Mouse (Mus musculus) liver, embryonic 16.5 days (tissue): ENCODE results near the gene Stxbp3. TPM values are rescaled to one million over a fixed set of nuclear protein-coding genes. Genes with fewer than 3 reads are reported as not detected.

Source experiments
- ATAC-seq: fragments of 200-750 bp; cut with Nextera tagmentation; 2 replicates; pipeline ENCODE4 v1.8.0; 2017; ENCODE audit warnings: low read depth, mild to moderate bottlenecking, moderate number of reproducible peaks, moderate library complexity
- H3K27ac ChIP-seq: fragments of 300-500 bp; sonication (generic); 2 replicates; pipeline ENCODE4 v1.5.1; 2014; ENCODE audit warnings: mild to moderate bottlenecking, low read length
- H3K27me3 ChIP-seq: fragments of 300-500 bp; sonication (generic); 2 replicates; pipeline ENCODE4 v1.6.1; 2014; ENCODE audit warnings: low read depth, low read length, mixed read lengths; ENCODE audit not compliant: control insufficient read depth, insufficient read depth
- H3K36me3 ChIP-seq: fragments of 300-500 bp; sonication (generic); 2 replicates; pipeline ENCODE4 v1.6.1; 2014; ENCODE audit warnings: mild to moderate bottlenecking; ENCODE audit not compliant: control insufficient read depth, insufficient read depth
- H3K4me1 ChIP-seq: fragments of 300-500 bp; sonication (generic); 2 replicates; pipeline ENCODE4 v1.6.1; 2014; ENCODE audit warnings: low read depth, low read length, mixed read lengths; ENCODE audit not compliant: control insufficient read depth
- H3K4me2 ChIP-seq: fragments of 300-500 bp; sonication (generic); 2 replicates; pipeline ENCODE4 v1.6.1; 2014; ENCODE audit warnings: low read depth, low read length, mixed read lengths
- H3K4me3 ChIP-seq: fragments of 300-500 bp; sonication (generic); 2 replicates; pipeline ENCODE4 v1.5.1; 2014; ENCODE audit warnings: low read depth, mild to moderate bottlenecking, low read length
- H3K9ac ChIP-seq: fragments of 300-500 bp; sonication (generic); 2 replicates; pipeline ENCODE4 v1.6.1; 2014; ENCODE audit warnings: low read depth, low read length
- H3K9me3 ChIP-seq: fragments of 300-500 bp; sonication (generic); replicated peaks from 2 replicates; pipeline ENCODE4 v1.6.1; 2016; ENCODE audit warnings: low read length; ENCODE audit not compliant: control insufficient read depth
- WGBS: fragments of 180-500 bp; shearing (Covaris S2); extraction: QIAGEN DNeasy Blood & Tissue Kit; methylation state at CpG from one replicate; pipeline ENCODE4 v1.1.7; 2014; ENCODE audit not compliant: insufficient replicate concordance; 5-methylcytosine and 5-hydroxymethylcytosine counted together
- polyA plus RNA-seq: library from polyadenylated mRNA; unstranded; fragments of >200 nt; fragmentation: Nextera tagmentation; extraction: Ambion mirVana; gene quantifications from 2 replicates; pipeline ENCODE4 v1.2.1, GENCODE M21; 2015

Gene Stxbp3
- polyA plus RNA-seq, 1 experiment from 2014 or later, result 17.6 TPM

- WGBS, result 58% methylated on average over 6 of the region's 6 CpGs
- Histone ChIP-seq H3K4me2 (no peak overlapping the region), H3K4me3 (no peak overlapping the region), H3K36me3 (no peaks in the 10 kb centered on the region), H3K27me3 (no peaks in the 10 kb centered on the region), H3K9me3 (no peaks in the 10 kb centered on the region), H3K9ac (no peak overlapping the region), H3K27ac (no peak overlapping the region), H3K4me1 (peaks cover 2% of the 10 kb centered on the region; the same call in 1 of the 2 replicates)
- no peak for ATAC-seq
Observed at GRCm38 (mm10) chr3:108786520-108786919, 53.8 kb downstream of the Stxbp3 start.

DNA sequence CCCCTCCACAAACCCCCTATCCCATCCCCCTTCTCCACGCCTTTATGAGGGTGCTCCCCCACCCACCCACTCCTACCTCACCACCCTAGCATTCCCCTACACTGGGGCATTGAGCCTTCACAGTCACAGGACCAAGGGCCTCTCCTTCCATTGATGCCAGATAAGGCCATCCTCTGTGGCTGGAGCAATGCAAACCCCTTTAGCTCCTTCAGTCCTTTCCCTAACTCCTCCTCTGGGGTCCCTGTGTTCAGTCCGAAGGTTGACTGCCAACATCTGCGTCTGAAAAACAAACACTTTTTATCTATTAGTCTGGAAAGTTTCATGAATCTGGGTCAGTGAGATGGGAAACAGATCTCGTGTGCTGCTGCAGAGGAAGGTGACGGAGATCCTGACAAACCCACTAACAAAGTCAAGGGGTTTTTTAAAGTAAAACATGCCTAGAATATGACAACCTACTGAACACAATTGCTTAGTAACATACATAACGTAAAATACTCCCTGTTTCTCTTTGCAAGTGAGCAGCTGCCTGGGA, 57.9 kb downstream of the Stxbp3 start:
- Histone ChIP-seq H3K27ac (no peak overlapping the region), H3K9me3 (no peaks in the 10 kb centered on the region), H3K36me3 (no peaks in the 10 kb centered on the region), H3K4me1 (no peaks in the 10 kb centered on the region), H3K4me3 (no peak overlapping the region), H3K9ac (no peak overlapping the region), H3K27me3 (no peaks in the 10 kb centered on the region), H3K4me2 (no peak overlapping the region)
- 50% methylated on average over 6 of the region's 6 CpGs for WGBS
- no peak for ATAC-seq

- H3K4me2 ChIP-seq, result no peak overlapping the region
- no peak overlapping the region for H3K4me3 ChIP-seq
- no peak overlapping the region for H3K27ac ChIP-seq
- ATAC-seq, result no peak
- no peaks in the 10 kb centered on the region for H3K27me3 ChIP-seq
- no peaks in the 10 kb centered on the region for H3K4me1 ChIP-seq
- WGBS, result 61% methylated on average over 5 of the region's 5 CpGs
- H3K9ac ChIP-seq, result no peak overlapping the region
- H3K9me3 ChIP-seq, result no peaks in the 10 kb centered on the region
- no peaks in the 10 kb centered on the region for H3K36me3 ChIP-seq
Observed at GRCm38 (mm10) chr3:108781884-108782270, 58.4 kb downstream of the Stxbp3 start.

DNA sequence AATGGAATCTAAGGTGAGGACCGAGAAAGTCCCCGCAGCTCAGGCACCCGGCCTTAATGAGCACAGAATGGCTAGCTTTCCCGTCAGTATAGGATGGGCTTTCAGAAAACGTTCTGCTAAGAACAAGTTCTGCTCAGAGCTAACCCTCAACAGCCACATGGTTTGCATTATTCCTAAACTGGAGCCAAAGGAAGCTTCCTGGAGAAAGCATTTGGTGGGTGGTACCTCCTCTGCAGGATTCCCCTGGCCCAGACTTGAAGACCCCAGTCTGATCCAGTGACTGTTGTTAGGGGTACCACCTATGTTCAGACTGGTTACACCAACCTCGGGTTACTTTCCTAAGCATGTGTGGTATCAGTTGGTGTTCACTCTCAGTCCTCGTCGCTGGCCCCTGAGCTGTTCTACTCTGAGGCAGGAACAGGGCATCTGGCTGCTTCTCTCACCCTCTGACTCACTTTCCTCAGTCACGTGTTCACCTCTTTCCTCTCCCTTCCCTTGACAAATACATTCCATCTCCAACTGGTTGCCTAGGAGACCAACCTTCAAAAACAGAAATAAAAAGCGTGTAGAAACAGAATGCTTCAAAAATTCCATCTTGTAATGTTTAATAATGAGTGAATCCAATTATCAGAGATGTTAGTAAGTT, 59.0 kb downstream of the Stxbp3 start:
- H3K36me3 ChIP-seq, result no peaks in the 10 kb centered on the region
- no peak overlapping the region for H3K4me2 ChIP-seq
- no peaks in the 10 kb centered on the region for H3K27me3 ChIP-seq
- 59% methylated on average over 10 of the region's 10 CpGs for WGBS
- no peaks in the 10 kb centered on the region for H3K4me1 ChIP-seq
- no peaks in the 10 kb centered on the region for H3K9me3 ChIP-seq
- H3K9ac ChIP-seq, result no peak overlapping the region
- no peak overlapping the region for H3K27ac ChIP-seq
- H3K4me3 ChIP-seq, result no peak overlapping the region
- ATAC-seq, result no peak

GRCm38 (mm10) chr3:108778761-108779540, 61.4 kb downstream of the Stxbp3 start:
- no peak overlapping the region for H3K4me3 ChIP-seq
- 55% methylated on average over 4 of the region's 4 CpGs for WGBS
- H3K27me3 ChIP-seq, result no peaks in the 10 kb centered on the region; the same call in 1 of the 2 replicates
- no peak overlapping the region for H3K27ac ChIP-seq
- ATAC-seq, result no peak
- H3K36me3 ChIP-seq, result no peaks in the 10 kb centered on the region
- no peak overlapping the region for H3K9ac ChIP-seq
- H3K9me3 ChIP-seq, result no peaks in the 10 kb centered on the region
- no peak overlapping the region for H3K4me2 ChIP-seq
- no peaks in the 10 kb centered on the region for H3K4me1 ChIP-seq

DNA sequence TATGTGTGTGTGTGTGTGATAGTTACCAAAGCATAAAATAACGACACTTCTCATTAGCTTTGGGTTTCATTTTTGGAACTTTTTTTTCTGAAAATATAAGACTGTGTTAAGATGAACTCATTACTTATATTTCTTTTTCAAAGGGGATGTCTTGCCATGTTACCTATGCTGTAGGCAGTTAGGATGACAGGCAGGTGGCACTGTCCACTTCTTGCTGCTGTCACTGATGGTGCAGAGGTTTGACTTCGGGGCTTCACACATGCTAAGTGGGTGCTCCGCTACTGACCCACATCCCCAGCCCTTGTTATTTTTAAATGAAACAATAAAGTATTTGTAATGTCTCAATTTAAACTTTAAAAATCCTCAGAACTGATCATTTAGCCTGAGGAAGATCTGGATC, 67.5 kb downstream of the Stxbp3 start:
- 80% methylated on average over 3 of the region's 3 CpGs for WGBS

GRCm38 (mm10) chr3:108772211-108772610, 68.1 kb downstream of the Stxbp3 start:
- Histone ChIP-seq H3K27me3 (no peaks in the 10 kb centered on the region; the same call in 1 of the 2 replicates), H3K36me3 (no peaks in the 10 kb centered on the region), H3K9ac (no peak overlapping the region), H3K27ac (no peak overlapping the region), H3K9me3 (no peaks in the 10 kb centered on the region), H3K4me2 (no peak overlapping the region), H3K4me3 (no peak overlapping the region), H3K4me1 (no peaks in the 10 kb centered on the region)
- ATAC-seq, result no peak
- 79% methylated on average over 13 of the region's 13 CpGs for WGBS

More for the DNA sequence above, 67.5 kb downstream of the Stxbp3 start:
- Histone ChIP-seq H3K36me3 (no peaks in the 10 kb centered on the region), H3K4me2 (no peak overlapping the region), H3K27me3 (no peaks in the 10 kb centered on the region; the same call in 1 of the 2 replicates), H3K9ac (no peak overlapping the region), H3K4me3 (no peak overlapping the region), H3K27ac (no peak overlapping the region), H3K4me1 (no peaks in the 10 kb centered on the region), H3K9me3 (no peaks in the 10 kb centered on the region)
- no peak for ATAC-seq

GRCm38 (mm10) chr3:108770725-108771368, 69.5 kb downstream of the Stxbp3 start:
- Histone ChIP-seq H3K36me3 (no peaks in the 10 kb centered on the region), H3K9ac (no peak overlapping the region), H3K9me3 (no peaks in the 10 kb centered on the region), H3K27me3 (no peaks in the 10 kb centered on the region; the same call in 1 of the 2 replicates), H3K27ac (no peak overlapping the region), H3K4me3 (no peak overlapping the region), H3K4me1 (no peaks in the 10 kb centered on the region; the same call in 1 of the 2 replicates), H3K4me2 (no peak overlapping the region)
- peak; percentile 66 for ATAC-seq
- 35% methylated on average over 6 of the region's 6 CpGs for WGBS
